Mouse (Mus musculus): Measurements from ENCODE around the gene Smim10l2a.

GRCm38 (mm10) chrX:56332046-56332445 lies 42.3 kb upstream of the Smim10l2a start:
- TF ChIP-seq CTCF (IDR thresholded peaks at IDR 0.05; ENCODE audit: insufficient read depth, low read depth, low read length) (no peak), POLR2A (IDR thresholded peaks at IDR 0.05; ENCODE audit: insufficient read depth, low read depth, low read length) (no peak)
